Mouse (Mus musculus) erythroblast, embryonic 14.5 days (primary cell): Measurements from ENCODE around the gene Zc3h18.

ENCODE experiments used
- GATA1 ChIP-seq: IDR thresholded peaks from 2 replicates; pipeline ENCODE4 v1.6.1; 2012; ENCODE audit warnings: low read length, inconsistent platforms, mixed read lengths
- TAL1 ChIP-seq: IDR thresholded peaks from 3 replicates; pipeline ENCODE4 v1.6.1; 2012; ENCODE audit warnings: low read length, inconsistent platforms, mixed read lengths

DNA sequence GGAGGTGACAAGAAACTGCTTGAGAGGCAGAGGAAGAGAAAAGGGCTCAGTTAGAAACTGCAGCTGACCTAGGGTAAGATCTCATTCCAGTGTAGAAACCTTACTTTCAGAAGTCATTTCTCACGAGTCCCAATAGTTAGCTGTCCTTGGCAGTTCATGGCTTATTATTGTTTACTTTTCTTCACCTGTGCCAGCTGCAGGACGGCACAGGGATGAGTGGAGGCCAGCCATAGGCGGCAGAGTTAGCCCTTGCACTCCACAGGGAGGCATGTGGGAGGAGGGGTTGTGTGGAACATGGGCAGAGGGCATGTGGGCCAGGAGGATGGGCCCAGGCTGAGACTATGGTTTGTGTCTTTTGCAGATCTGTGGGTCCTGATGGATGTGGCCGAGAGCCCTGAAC lies 6.6 kb downstream of the Zc3h18 start:
- no peak for TF ChIP-seq GATA1
- TF ChIP-seq TAL1 = no peak
